In genomic region chr11:107479053-107479861, GRCm38 (mm10) we compare ENCODE assay signal across 8 mouse cellular contexts. TPM values are rescaled to one million over a fixed set of nuclear protein-coding genes. Genes with fewer than 3 reads are reported as not detected.
A peak's percentile ranks its signal among the peaks of the same experiment; 100 is the strongest.
DNase-seq lines count a peak whose midpoint lies in the region; ATAC-seq and TF ChIP-seq lines count a peak whose summit lies in the region.

Gene Psmd12, plus strand, starts transcription at chr11:107479484.

- H3K4me3 ChIP-seq in CH12.LX (replicated peaks in 1 of 3; ENCODE audit: low read depth in 2 of 3, low read length in 2 of 3, poor library complexity in 1 of 3): peak within 1 kb of the TSS; percentile 82 to 96 (median 84)
- H3K4me3 ChIP-seq in forebrain, embryonic 11.5 days (ENCODE audit: low read depth, low read length): peak within 1 kb of the TSS; percentile 82
- peak within 1 kb of the TSS; percentile 98 for H3K4me3 ChIP-seq in heart, embryonic 16.5 days (ENCODE audit: low read length)
- peak within 1 kb of the TSS; percentile 91 for H3K4me3 ChIP-seq in liver, embryonic 15.5 days (replicated peaks)
- peak within 1 kb of the TSS; percentile 91 for H3K4me3 ChIP-seq in neural tube, embryonic 12.5 days

- peak within 1 kb of the TSS; percentile 93 for H3K4me2 ChIP-seq in CH12.LX (ENCODE audit: insufficient read depth, low read depth, poor library complexity, severe bottlenecking)
- peak within 1 kb of the TSS; percentile 93 for H3K4me2 ChIP-seq in forebrain, embryonic 11.5 days (ENCODE audit: low read depth, low read length, severe bottlenecking)
- H3K4me2 ChIP-seq in heart, embryonic 16.5 days (ENCODE audit: low read depth, low read length): peak within 1 kb of the TSS; percentile 96
- H3K4me2 ChIP-seq in liver, embryonic 15.5 days: peak within 1 kb of the TSS; percentile 73
- H3K4me2 ChIP-seq in neural tube, embryonic 12.5 days (replicated peaks): peak within 1 kb of the TSS; percentile 94

- peak; percentile 98 for ATAC-seq in forebrain, embryonic 11.5 days (replicated peaks; ENCODE audit: low FRiP score)
- ATAC-seq in heart, embryonic 16.5 days (replicated peaks; ENCODE audit: extremely low read depth, insufficient read depth, low FRiP score): peak; percentile 98
- ATAC-seq in liver, embryonic 15.5 days (ENCODE audit: insufficient read depth): peak; percentile 98
- peak; percentile 97 for ATAC-seq in neural tube, embryonic 12.5 days (ENCODE audit: low FRiP score, low read depth)

- peak in 1 of 2 experiments; percentile 17; a peak in 1 of 4 replicates for TF ChIP-seq CTCF in CH12.LX (conservative IDR thresholded peaks at IDR 0.05 in 1 of 2, IDR thresholded peaks at IDR 0.05 in 1 of 2; ENCODE audit: low read depth in 2 of 2, low read length in 2 of 2)

- in situ Hi-C loops in CH12.LX (cut with MboI; ENCODE audit: low pct_ligation_motif_present, low pct_unique_long_range_greater_than_20kb, low sequenced_read_pairs): no loop called here

- H3K27ac ChIP-seq in CH12.LX (ENCODE audit: insufficient read depth, low read depth): peak within 1 kb of the TSS; percentile 54
- 0 out of 2 replicates have a peak within 1 kb of the TSS, but pooled peaks have one; percentile 32 for H3K27ac ChIP-seq in forebrain, embryonic 11.5 days (ENCODE audit: low read depth, low read length)
- peak within 1 kb of the TSS; percentile 90 for H3K27ac ChIP-seq in heart, embryonic 16.5 days (ENCODE audit: low read length)
- H3K27ac ChIP-seq in liver, embryonic 15.5 days (replicated peaks): peak within 1 kb of the TSS; percentile 83
- peak within 1 kb of the TSS; percentile 53 for H3K27ac ChIP-seq in neural tube, embryonic 12.5 days

- peaks cover 5 to 24% of the 10 kb centered on the region in 2 experiments for H3K36me3 ChIP-seq in CH12.LX (replicated peaks in 1 of 2; ENCODE audit: control insufficient read depth in 1 of 2, insufficient read depth in 1 of 2, low read length in 1 of 2)
- no peaks in the 10 kb centered on the region for H3K36me3 ChIP-seq in forebrain, embryonic 11.5 days (ENCODE audit: control insufficient read depth, insufficient read depth, low read length)
- H3K36me3 ChIP-seq in heart, embryonic 16.5 days (ENCODE audit: control insufficient read depth, insufficient read depth): no peaks in the 10 kb centered on the region; the same call in 1 of the 2 replicates
- no peaks in the 10 kb centered on the region for H3K36me3 ChIP-seq in liver, embryonic 15.5 days (replicated peaks)
- H3K36me3 ChIP-seq in neural tube, embryonic 12.5 days: no peaks in the 10 kb centered on the region

- TF ChIP-seq EP300 in CH12.LX (IDR thresholded peaks at IDR 0.05; ENCODE audit: low read length): no peak

- peaks cover 3 to 32% of the 10 kb centered on the region in 2 experiments; a peak in 3 of 4 replicates for H3K4me1 ChIP-seq in CH12.LX (ENCODE audit: control insufficient read depth in 1 of 2, insufficient read depth in 2 of 2)
- H3K4me1 ChIP-seq in forebrain, embryonic 11.5 days (replicated peaks; ENCODE audit: control insufficient read depth, insufficient read depth, low read length): 0 out of 2 replicates have a peak, but pooled peaks cover 4% of the 10 kb centered on the region
- H3K4me1 ChIP-seq in heart, embryonic 16.5 days (ENCODE audit: control insufficient read depth, insufficient read depth, low read length): peaks cover 17% of the 10 kb centered on the region
- H3K4me1 ChIP-seq in liver, embryonic 15.5 days (replicated peaks): peaks cover 34% of the 10 kb centered on the region
- peaks cover 15% of the 10 kb centered on the region for H3K4me1 ChIP-seq in neural tube, embryonic 12.5 days

- WGBS in forebrain, embryonic 11.5 days: 0% methylated on average over 51 of the region's 51 CpGs
- WGBS in heart, embryonic 16.5 days: under 1% methylated on average over 51 of the region's 51 CpGs
- under 1% methylated on average over 51 of the region's 51 CpGs for WGBS in liver, embryonic 15.5 days (ENCODE audit: insufficient replicate concordance)
- under 1% methylated on average over 51 of the region's 51 CpGs for WGBS in neural tube, embryonic 12.5 days

- peak; percentile 98 for DNase-seq in CH12.LX (ENCODE audit: extremely low read depth)
- DNase-seq in c-Kit-positive CD71-positive TER-119-negative erythroid progenitor cells, embryonic 14.5 days (ENCODE audit: low read depth): peak; percentile 95
- peak; percentile 99 for DNase-seq in forebrain, embryonic 11.5 days (ENCODE audit: low spot score)
- DNase-seq in kidney, postnatal 36 days: peak; percentile 94 to 98
- DNase-seq in telencephalon, adult 2 months (ENCODE audit: low read depth, low spot score): peak; percentile 90

- TF ChIP-seq RAD21 in CH12.LX (IDR thresholded peaks at IDR 0.05; ENCODE audit: low read depth, low read length): no peak

- no peaks in the 10 kb centered on the region for H3K9me3 ChIP-seq in CH12.LX (replicated peaks; ENCODE audit: low read length)
- H3K9me3 ChIP-seq in forebrain, embryonic 11.5 days (ENCODE audit: control insufficient read depth, low read length): no peaks in the 10 kb centered on the region
- H3K9me3 ChIP-seq in heart, embryonic 16.5 days (replicated peaks; ENCODE audit: control insufficient read depth, low read length): no peaks in the 10 kb centered on the region
- no peaks in the 10 kb centered on the region for H3K9me3 ChIP-seq in liver, embryonic 15.5 days (replicated peaks)
- no peaks in the 10 kb centered on the region for H3K9me3 ChIP-seq in neural tube, embryonic 12.5 days

- peak within 1 kb of the TSS; percentile 75 for H3K9ac ChIP-seq in CH12.LX (ENCODE audit: insufficient read depth, low read depth)
- H3K9ac ChIP-seq in forebrain, embryonic 11.5 days (ENCODE audit: low read length): peak within 1 kb of the TSS; percentile 88
- H3K9ac ChIP-seq in heart, embryonic 16.5 days (ENCODE audit: low read length): peak within 1 kb of the TSS; percentile 98
- peak within 1 kb of the TSS; percentile 95 for H3K9ac ChIP-seq in liver, embryonic 15.5 days
- peak within 1 kb of the TSS; percentile 86 for H3K9ac ChIP-seq in neural tube, embryonic 12.5 days

- peaks cover 49% of the 10 kb centered on the region for H3K79me2 ChIP-seq in CH12.LX (replicated peaks; ENCODE audit: control insufficient read depth, extremely low read depth, insufficient read depth, poor library complexity, severe bottlenecking)

- no peaks in the 10 kb centered on the region for H3K27me3 ChIP-seq in CH12.LX (replicated peaks)
- H3K27me3 ChIP-seq in forebrain, embryonic 11.5 days (ENCODE audit: control insufficient read depth, insufficient read depth, low read length): no peaks in the 10 kb centered on the region
- no peaks in the 10 kb centered on the region for H3K27me3 ChIP-seq in heart, embryonic 16.5 days (ENCODE audit: control insufficient read depth, insufficient read depth, low read length)
- no peaks in the 10 kb centered on the region for H3K27me3 ChIP-seq in liver, embryonic 15.5 days
- H3K27me3 ChIP-seq in neural tube, embryonic 12.5 days (replicated peaks): no peaks in the 10 kb centered on the region

- TF ChIP-seq POLR2A in CH12.LX (IDR thresholded peaks at IDR 0.05; ENCODE audit: low read depth, low read length): peak; percentile 97

- dilution Hi-C loops in CH12.LX (cut with MboI; ENCODE audit: extremely low pct_ligation_motif_present, extremely low pct_unique_long_range_greater_than_20kb, low sequenced_read_pairs): no loop called here

TF ChIP-seq in CH12.LX, 34 proteins besides CTCF, POLR2A, EP300 and RAD21 (continues in another document):
- no peak for TF ChIP-seq CHD1 (IDR thresholded peaks at IDR 0.05; ENCODE audit: low read depth, low read length)
- peak; percentile 94 for TF ChIP-seq HCFC1 (IDR thresholded peaks at IDR 0.05; ENCODE audit: low read depth, low read length)
- no peak for TF ChIP-seq USF2 (conservative IDR thresholded peaks at IDR 0.05; ENCODE audit: low read depth, low read length)
- TF ChIP-seq NELFE (IDR thresholded peaks at IDR 0.05; ENCODE audit: low read depth, low read length): peak; percentile 93
- TF ChIP-seq MAZ (IDR thresholded peaks at IDR 0.05; ENCODE audit: low read depth, low read length): peak; percentile 80; the same call in 1 of the 2 replicates
- TF ChIP-seq ETS1 (conservative IDR thresholded peaks at IDR 0.05; ENCODE audit: low read depth, low read length): no peak
- no peak for TF ChIP-seq ZC3H11A (IDR thresholded peaks at IDR 0.05; ENCODE audit: low read depth, low read length)
- TF ChIP-seq E2F4 (IDR thresholded peaks at IDR 0.05; ENCODE audit: insufficient replicate concordance, low read depth, low read length): no peak
- peak; percentile 89; the same call in 1 of the 2 replicates for TF ChIP-seq KAT2A (IDR thresholded peaks at IDR 0.05; ENCODE audit: insufficient replicate concordance, low read length)
- peak; percentile 89; the same call in 1 of the 2 replicates for TF ChIP-seq POLR2AphosphoS2 (IDR thresholded peaks at IDR 0.05; ENCODE audit: low read depth, low read length)
- no peak for TF ChIP-seq PAX5 (IDR thresholded peaks at IDR 0.05; ENCODE audit: low read length)
- TF ChIP-seq ZMIZ1 (IDR thresholded peaks at IDR 0.05; ENCODE audit: low read depth, low read length): peak; percentile 97
- TF ChIP-seq SMC3 (IDR thresholded peaks at IDR 0.05; ENCODE audit: low read depth, low read length): no peak
- TF ChIP-seq BHLHE40 (IDR thresholded peaks at IDR 0.05; ENCODE audit: low read depth, low read length): no peak; the same call in 1 of the 2 replicates
- no peak for TF ChIP-seq MYC (IDR thresholded peaks at IDR 0.05; ENCODE audit: low read depth, low read length)
- TF ChIP-seq MAX (IDR thresholded peaks at IDR 0.05; ENCODE audit: low read length): peak; percentile 100
- TF ChIP-seq TBP (conservative IDR thresholded peaks at IDR 0.05; ENCODE audit: low read depth, low read length): peak; percentile 68; the same call in 1 of the 2 replicates
- TF ChIP-seq GABPA (IDR thresholded peaks at IDR 0.05; ENCODE audit: insufficient replicate concordance, low read depth, low read length): no peak; the same call in 1 of the 2 replicates
- no peak for TF ChIP-seq USF1 (IDR thresholded peaks at IDR 0.05; ENCODE audit: low read depth, low read length)
- no peak for TF ChIP-seq JUND (conservative IDR thresholded peaks at IDR 0.05; ENCODE audit: low read depth, low read length)
- TF ChIP-seq CHD2 (IDR thresholded peaks at IDR 0.05; ENCODE audit: low read length): no peak
- TF ChIP-seq NRF1 (IDR thresholded peaks at IDR 0.05; ENCODE audit: low read depth, low read length): peak; percentile 64
- TF ChIP-seq MXI1 (IDR thresholded peaks at IDR 0.05; ENCODE audit: low read depth, low read length): peak; percentile 90

RNA-seq across cellular contexts. Expression of gene Psmd12, which starts in this region (rescaled TPM):
- 108 and 144 TPM in 2 replicates for total RNA-seq in CH12.LX (2012; rRNA removed)
- 151 and 172 TPM in 2 replicates for total RNA-seq in CH12.LX (2014; rRNA removed)
- polyA plus RNA-seq in CH12.LX (2012; ENCODE audit: insufficient read length, low read depth): 257 and 288 TPM in 2 replicates
- polyA plus RNA-seq in forebrain, embryonic 11.5 days (2014; fragmentation: Nextera tagmentation; extraction: Ambion mirVana): 213 and 218 TPM in 2 replicates
- 138 and 151 TPM in 2 replicates for polyA plus RNA-seq in heart, embryonic 16.5 days (2015; fragmentation: Nextera tagmentation; extraction: Ambion mirVana)
- 78.6 and 88.4 TPM in 2 replicates for polyA plus RNA-seq in liver, embryonic 15.5 days (2015; fragmentation: Nextera tagmentation; extraction: Ambion mirVana)
- 178 and 186 TPM in 2 replicates for polyA plus RNA-seq in neural tube, embryonic 12.5 days (2016; fragmentation: Nextera tagmentation; extraction: Ambion mirVana)

Comparison
In these comparisons a context has a peak if more than half of its experiments do, and no peak if none do; other contexts are left out.
1. Peak in every context shown above with its lines: DNase-seq, ATAC-seq, H3K4me3 ChIP-seq and H3K27ac ChIP-seq.
2. H3K27ac ChIP-seq: peak in every context shown above with its lines; median percentile 90 in heart, embryonic 16.5 days; 83 in liver, embryonic 15.5 days; 54 in CH12.LX; 53 in neural tube, embryonic 12.5 days; 32 in forebrain, embryonic 11.5 days.